Mouse (Mus musculus) brain, embryonic 14.5 days (tissue): ENCODE data around the gene Cdk1. TPM values are rescaled to one million over a fixed set of nuclear protein-coding genes. Genes with fewer than 3 reads are reported as not detected.
"Not testable (repeated sequence)": the region's sequence is repeated elsewhere in the genome, so short reads cannot be mapped to it uniquely, and the experiment has no call there.

Experiments
- DNase-seq: peaks from one replicate; pipeline ENCODE4 v3.0.0-alpha.2; 2011; ENCODE audit warnings: low read depth
- CTCF ChIP-seq: fragments of 200-500 bp; IDR thresholded peaks from 2 replicates; pipeline ENCODE4 v1.5.1; 2012; ENCODE audit warnings: inconsistent platforms, mild to moderate bottlenecking, moderate library complexity, borderline replicate concordance; ENCODE audit not compliant: insufficient read depth, insufficient read length; ENCODE audit errors: extremely low read depth
- POLR2A ChIP-seq: fragments of 200-500 bp; IDR thresholded peaks from 2 replicates; pipeline ENCODE4 v1.6.1; 2012; ENCODE audit warnings: mild to moderate bottlenecking, inconsistent platforms, borderline replicate concordance; ENCODE audit not compliant: poor library complexity, insufficient read depth, insufficient read length, severe bottlenecking; ENCODE audit errors: extremely low read depth
- polyA plus RNA-seq: library from polyadenylated mRNA; depleted of rRNA; stranded (reverse); fragments of >200 nt; gene quantifications from 2 replicates; pipeline ENCODE4 v1.2.3, GENCODE M21; 2012

The Cdk1 gene
- polyA plus RNA-seq, 1 experiment, result 94.3 TPM

GRCm38 (mm10) chr10:69373796-69374550 lies 21.2 kb upstream of the Cdk1 start:
- TF ChIP-seq POLR2A (no peak), CTCF (no peak)
- DNase-seq, result peak; percentile 62

- no peak for DNase-seq
- TF ChIP-seq POLR2A (no peak), CTCF (no peak)
Measured at GRCm38 (mm10) chr10:69372061-69372460, 19.3 kb upstream of the Cdk1 start.

GRCm38 (mm10) chr10:69371441-69371840 lies 18.7 kb upstream of the Cdk1 start:
- TF ChIP-seq POLR2A (no peak), CTCF (peak; percentile 90)
- DNase-seq, result peak; percentile 60

GRCm38 (mm10) chr10:69369321-69369720 lies 16.6 kb upstream of the Cdk1 start:
- TF ChIP-seq POLR2A (no peak), CTCF (no peak)
- no peak for DNase-seq

GRCm38 (mm10) chr10:69366877-69367387 lies 14.2 kb upstream of the Cdk1 start:
- TF ChIP-seq POLR2A (no peak), CTCF (no peak)
- DNase-seq, result peak; percentile 34

GRCm38 (mm10) chr10:69366208-69366607 lies 13.5 kb upstream of the Cdk1 start:
- no peak for TF ChIP-seq CTCF
- no peak for TF ChIP-seq POLR2A
- no peak for DNase-seq

GRCm38 (mm10) chr10:69359666-69360065 lies 6.9 kb upstream of the Cdk1 start:
- TF ChIP-seq POLR2A (no peak), CTCF (no peak)
- no peak for DNase-seq

- DNase-seq, result not testable (repeated sequence)
Measured at GRCm38 (mm10) chr10:69353086-69353479, 345 bp upstream of the Cdk1 start.

GRCm38 (mm10) chr10:69351842-69352211 lies 911 bp downstream of the Cdk1 start:
- TF ChIP-seq POLR2A, result no peak
- DNase-seq, result peak; percentile 25

GRCm38 (mm10) chr10:69351071-69351841 lies 1.5 kb downstream of the Cdk1 start:
- TF ChIP-seq POLR2A, result no peak
- no peak for TF ChIP-seq CTCF
- no peak for DNase-seq

- no peak for DNase-seq
- TF ChIP-seq POLR2A (no peak), CTCF (no peak)
Measured at GRCm38 (mm10) chr10:69348206-69348605, 4.5 kb downstream of the Cdk1 start.

- no peak for TF ChIP-seq POLR2A
- DNase-seq, result no peak
Measured at GRCm38 (mm10) chr10:69342328-69342727, 10.4 kb downstream of the Cdk1 start.
